Mouse (Mus musculus): ENCODE measurements at regions not wholly inside any gene's neighbourhood (a gene's known extent, or its start where the extent isn't known, plus 50 kb on each side); places are given as distances from the start of the nearest gene placed in this dataset.

DNA sequence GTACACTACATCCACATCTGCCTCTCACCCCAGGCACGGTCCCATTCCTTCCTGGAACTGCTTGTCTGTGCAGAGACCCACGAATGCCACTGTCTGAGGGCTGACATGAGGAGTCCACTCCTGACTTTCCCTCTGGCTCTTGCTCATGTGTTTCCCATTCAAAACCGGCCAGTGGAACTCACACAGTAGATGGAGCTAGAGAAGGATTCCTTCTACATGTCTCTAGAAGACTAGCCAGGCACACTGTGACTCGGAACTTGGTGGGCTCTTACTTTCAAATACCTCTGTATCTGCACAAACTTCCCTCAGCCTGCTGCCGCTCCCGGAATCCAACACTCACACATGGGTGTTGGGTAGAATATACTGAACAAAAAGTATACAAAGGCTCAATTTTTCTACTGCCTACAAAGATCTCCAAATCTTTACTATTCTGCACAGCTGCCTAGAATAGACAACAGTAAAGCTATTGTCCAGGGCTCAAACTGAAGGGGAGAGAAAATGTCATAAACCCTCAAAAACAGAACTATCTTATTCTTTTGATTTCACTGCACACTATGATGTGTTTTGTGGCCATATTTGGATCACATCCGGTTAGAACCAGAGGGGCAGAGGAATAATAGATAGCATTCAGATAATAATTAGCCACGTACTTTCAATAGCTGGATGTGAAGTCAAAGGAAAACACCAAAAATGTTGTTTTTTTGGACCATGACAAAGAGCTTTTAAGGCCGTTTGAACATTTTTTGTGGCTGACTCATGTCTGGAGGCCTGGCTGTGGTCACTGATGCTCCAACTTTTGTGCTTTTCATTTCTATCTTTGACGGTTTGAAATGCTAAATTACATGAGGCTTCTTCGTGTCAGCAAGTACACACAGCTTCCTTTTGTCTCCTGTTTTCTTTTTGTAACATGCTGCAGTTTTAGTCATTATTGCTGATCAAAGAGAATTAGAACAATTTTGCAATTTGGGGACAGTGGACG, 164.3 kb upstream of the Foxd3 start:
- no peak for TF ChIP-seq CTCF (IDR thresholded peaks at IDR 0.05; ENCODE audit: low read depth)
- no peak for TF ChIP-seq EP300 (IDR thresholded peaks at IDR 0.05; ENCODE audit: low read depth)

Data from liver, embryonic 14.5 days (tissue).